Mouse (Mus musculus): Measurements from ENCODE around the gene Mtmr3.

GRCm38 (mm10) chr11:4495021-4495540 lies 99.6 kb downstream of the Mtmr3 start:
- no peak for TF ChIP-seq CTCF (IDR thresholded peaks at IDR 0.05; ENCODE audit: extremely low read depth, insufficient read depth, insufficient read length, insufficient replicate concordance)
- TF ChIP-seq POLR2A (IDR thresholded peaks at IDR 0.05; ENCODE audit: low read depth, low read length): no peak
